Mouse (Mus musculus): ENCODE data around the gene Cldn12. TPM values are rescaled to one million over a fixed set of nuclear protein-coding genes. Genes with fewer than 3 reads are reported as not detected.

Gene Cldn12
- polyA plus RNA-seq, 1 experiment from 2014 or later, result 25.7 TPM

GRCm38 (mm10) chr5:5504456-5504855, 10.3 kb downstream of the Cldn12 start:
- peaks cover 4% of the 10 kb centered on the region; the same call in 1 of the 2 replicates for H3K4me1 ChIP-seq (replicated peaks; ENCODE audit: control insufficient read depth, insufficient read depth, low read length)
- no peak overlapping the region for H3K4me3 ChIP-seq (ENCODE audit: low read depth, low read length)
- no peak overlapping the region for H3K27ac ChIP-seq (ENCODE audit: low read depth, low read length)
- H3K9ac ChIP-seq (ENCODE audit: low read depth, low read length), result no peak overlapping the region
- H3K36me3 ChIP-seq (ENCODE audit: control insufficient read depth, insufficient read depth, low read length), result no peaks in the 10 kb centered on the region
- H3K4me2 ChIP-seq (replicated peaks; ENCODE audit: low read depth, low read length), result no peak overlapping the region
- WGBS, result 88% methylated on average over 13 of the region's 13 CpGs
- DNase-seq (ENCODE audit: low spot score) (no peak), ATAC-seq (ENCODE audit: low FRiP score) (no peak)
- no peaks in the 10 kb centered on the region for H3K9me3 ChIP-seq (ENCODE audit: control insufficient read depth, low read length)
- no peaks in the 10 kb centered on the region for H3K27me3 ChIP-seq (ENCODE audit: control insufficient read depth, insufficient read depth, low read length)

GRCm38 (mm10) chr5:5503381-5503780, 11.4 kb downstream of the Cldn12 start:
- DNase-seq (ENCODE audit: low spot score) (no peak), ATAC-seq (ENCODE audit: low FRiP score) (no peak)
- 92% methylated on average over 4 of the region's 4 CpGs for WGBS
- Histone ChIP-seq H3K36me3 (ENCODE audit: control insufficient read depth, insufficient read depth, low read length) (no peaks in the 10 kb centered on the region), H3K4me2 (replicated peaks; ENCODE audit: low read depth, low read length) (no peak overlapping the region), H3K9me3 (ENCODE audit: control insufficient read depth, low read length) (no peaks in the 10 kb centered on the region), H3K27me3 (ENCODE audit: control insufficient read depth, insufficient read depth, low read length) (no peaks in the 10 kb centered on the region), H3K27ac (ENCODE audit: low read depth, low read length) (no peak overlapping the region), H3K9ac (ENCODE audit: low read depth, low read length) (no peak overlapping the region), H3K4me1 (replicated peaks; ENCODE audit: control insufficient read depth, insufficient read depth, low read length) (peaks cover 4% of the 10 kb centered on the region; the same call in 1 of the 2 replicates), H3K4me3 (ENCODE audit: low read depth, low read length) (no peak overlapping the region)

GRCm38 (mm10) chr5:5501583-5501982, 13.2 kb downstream of the Cldn12 start:
- ATAC-seq (ENCODE audit: low FRiP score), result no peak
- Histone ChIP-seq H3K9me3 (ENCODE audit: control insufficient read depth, low read length) (no peaks in the 10 kb centered on the region), H3K4me3 (ENCODE audit: low read depth, low read length) (no peak overlapping the region), H3K27me3 (ENCODE audit: control insufficient read depth, insufficient read depth, low read length) (no peaks in the 10 kb centered on the region), H3K27ac (ENCODE audit: low read depth, low read length) (no peak overlapping the region), H3K9ac (ENCODE audit: low read depth, low read length) (no peak overlapping the region), H3K4me1 (replicated peaks; ENCODE audit: control insufficient read depth, insufficient read depth, low read length) (no peaks in the 10 kb centered on the region), H3K36me3 (ENCODE audit: control insufficient read depth, insufficient read depth, low read length) (no peaks in the 10 kb centered on the region), H3K4me2 (replicated peaks; ENCODE audit: low read depth, low read length) (no peak overlapping the region)
- DNase-seq (ENCODE audit: low spot score), result no peak
- WGBS, result 90% methylated on average over 2 of the region's 2 CpGs

- Histone ChIP-seq H3K27me3 (ENCODE audit: control insufficient read depth, insufficient read depth, low read length) (no peaks in the 10 kb centered on the region), H3K4me1 (replicated peaks; ENCODE audit: control insufficient read depth, insufficient read depth, low read length) (no peaks in the 10 kb centered on the region), H3K4me3 (ENCODE audit: low read depth, low read length) (no peak overlapping the region), H3K4me2 (replicated peaks; ENCODE audit: low read depth, low read length) (no peak overlapping the region), H3K36me3 (ENCODE audit: control insufficient read depth, insufficient read depth, low read length) (no peaks in the 10 kb centered on the region), H3K27ac (ENCODE audit: low read depth, low read length) (no peak overlapping the region), H3K9ac (ENCODE audit: low read depth, low read length) (no peak overlapping the region), H3K9me3 (ENCODE audit: control insufficient read depth, low read length) (no peaks in the 10 kb centered on the region)
- no peak for DNase-seq (ENCODE audit: low spot score)
- 68% methylated on average over 3 of the region's 3 CpGs for WGBS
- ATAC-seq (ENCODE audit: low FRiP score), result no peak
These were observed 18.4 kb downstream of the Cldn12 start for GRCm38 (mm10) chr5:5496393-5496792.

- H3K9me3 ChIP-seq (ENCODE audit: control insufficient read depth, low read length), result no peaks in the 10 kb centered on the region
- no peaks in the 10 kb centered on the region for H3K27me3 ChIP-seq (ENCODE audit: control insufficient read depth, insufficient read depth, low read length)
- H3K36me3 ChIP-seq (ENCODE audit: control insufficient read depth, insufficient read depth, low read length), result no peaks in the 10 kb centered on the region
- no peaks in the 10 kb centered on the region for H3K4me1 ChIP-seq (replicated peaks; ENCODE audit: control insufficient read depth, insufficient read depth, low read length)
- 89% methylated on average over 4 of the region's 4 CpGs for WGBS
- H3K4me3 ChIP-seq (ENCODE audit: low read depth, low read length), result no peak overlapping the region
- peak; percentile 34; the same call in 1 of the 2 replicates for ATAC-seq (ENCODE audit: low FRiP score)
- H3K27ac ChIP-seq (ENCODE audit: low read depth, low read length), result no peak overlapping the region
- no peak overlapping the region for H3K9ac ChIP-seq (ENCODE audit: low read depth, low read length)
- no peak for DNase-seq (ENCODE audit: low spot score)
- H3K4me2 ChIP-seq (replicated peaks; ENCODE audit: low read depth, low read length), result no peak overlapping the region
These were observed 19.7 kb downstream of the Cldn12 start for GRCm38 (mm10) chr5:5495042-5495441.

GRCm38 (mm10) chr5:5494269-5495005, 20.3 kb downstream of the Cldn12 start:
- 42% methylated on average over 16 of the region's 16 CpGs for WGBS
- ATAC-seq (ENCODE audit: low FRiP score), result peak; percentile 67
- Histone ChIP-seq H3K27ac (ENCODE audit: low read depth, low read length) (no peak overlapping the region), H3K4me2 (replicated peaks; ENCODE audit: low read depth, low read length) (no peak overlapping the region), H3K9me3 (ENCODE audit: control insufficient read depth, low read length) (no peaks in the 10 kb centered on the region), H3K36me3 (ENCODE audit: control insufficient read depth, insufficient read depth, low read length) (no peaks in the 10 kb centered on the region), H3K27me3 (ENCODE audit: control insufficient read depth, insufficient read depth, low read length) (no peaks in the 10 kb centered on the region), H3K4me3 (ENCODE audit: low read depth, low read length) (no peak overlapping the region), H3K9ac (ENCODE audit: low read depth, low read length) (no peak overlapping the region), H3K4me1 (replicated peaks; ENCODE audit: control insufficient read depth, insufficient read depth, low read length) (no peaks in the 10 kb centered on the region)
- peak; percentile 68 for DNase-seq (ENCODE audit: low spot score)

GRCm38 (mm10) chr5:5492163-5492562, 22.6 kb downstream of the Cldn12 start:
- no peaks in the 10 kb centered on the region for H3K27me3 ChIP-seq (ENCODE audit: control insufficient read depth, insufficient read depth, low read length)
- ATAC-seq (ENCODE audit: low FRiP score) (no peak), DNase-seq (ENCODE audit: low spot score) (no peak)
- no peak overlapping the region for H3K27ac ChIP-seq (ENCODE audit: low read depth, low read length)
- H3K4me3 ChIP-seq (ENCODE audit: low read depth, low read length), result no peak overlapping the region
- H3K4me1 ChIP-seq (replicated peaks; ENCODE audit: control insufficient read depth, insufficient read depth, low read length), result no peaks in the 10 kb centered on the region
- H3K4me2 ChIP-seq (replicated peaks; ENCODE audit: low read depth, low read length), result no peak overlapping the region
- H3K9me3 ChIP-seq (ENCODE audit: control insufficient read depth, low read length), result no peaks in the 10 kb centered on the region
- 94% methylated on average over 4 of the region's 4 CpGs for WGBS
- no peaks in the 10 kb centered on the region for H3K36me3 ChIP-seq (ENCODE audit: control insufficient read depth, insufficient read depth, low read length)
- H3K9ac ChIP-seq (ENCODE audit: low read depth, low read length), result no peak overlapping the region

GRCm38 (mm10) chr5:5486071-5486470, 28.7 kb downstream of the Cldn12 start:
- H3K27me3 ChIP-seq (ENCODE audit: control insufficient read depth, insufficient read depth, low read length), result no peaks in the 10 kb centered on the region
- H3K4me2 ChIP-seq (replicated peaks; ENCODE audit: low read depth, low read length), result no peak overlapping the region
- H3K4me1 ChIP-seq (replicated peaks; ENCODE audit: control insufficient read depth, insufficient read depth, low read length), result no peaks in the 10 kb centered on the region
- ATAC-seq (ENCODE audit: low FRiP score) (no peak), DNase-seq (ENCODE audit: low spot score) (no peak)
- H3K4me3 ChIP-seq (ENCODE audit: low read depth, low read length), result no peak overlapping the region
- no peaks in the 10 kb centered on the region for H3K9me3 ChIP-seq (ENCODE audit: control insufficient read depth, low read length)
- H3K36me3 ChIP-seq (ENCODE audit: control insufficient read depth, insufficient read depth, low read length), result no peaks in the 10 kb centered on the region
- no peak overlapping the region for H3K27ac ChIP-seq (ENCODE audit: low read depth, low read length)
- WGBS, result 42% methylated on average over 3 of the region's 3 CpGs
- H3K9ac ChIP-seq (ENCODE audit: low read depth, low read length), result no peak overlapping the region

GRCm38 (mm10) chr5:5483254-5483858, 31.4 kb downstream of the Cldn12 start:
- H3K9me3 ChIP-seq (ENCODE audit: control insufficient read depth, low read length), result no peaks in the 10 kb centered on the region
- no peak for DNase-seq (ENCODE audit: low spot score)
- no peak overlapping the region for H3K4me2 ChIP-seq (replicated peaks; ENCODE audit: low read depth, low read length)
- no peak overlapping the region for H3K27ac ChIP-seq (ENCODE audit: low read depth, low read length)
- H3K4me1 ChIP-seq (replicated peaks; ENCODE audit: control insufficient read depth, insufficient read depth, low read length), result no peaks in the 10 kb centered on the region
- no peaks in the 10 kb centered on the region for H3K27me3 ChIP-seq (ENCODE audit: control insufficient read depth, insufficient read depth, low read length)
- no peak overlapping the region for H3K4me3 ChIP-seq (ENCODE audit: low read depth, low read length)
- H3K36me3 ChIP-seq (ENCODE audit: control insufficient read depth, insufficient read depth, low read length), result no peaks in the 10 kb centered on the region
- ATAC-seq (ENCODE audit: low FRiP score), result no peak
- WGBS, result 66% methylated on average over 9 of the region's 9 CpGs
- H3K9ac ChIP-seq (ENCODE audit: low read depth, low read length), result no peak overlapping the region

Data from hindbrain, embryonic 11.5 days (tissue).